In the genomic region with DNA sequence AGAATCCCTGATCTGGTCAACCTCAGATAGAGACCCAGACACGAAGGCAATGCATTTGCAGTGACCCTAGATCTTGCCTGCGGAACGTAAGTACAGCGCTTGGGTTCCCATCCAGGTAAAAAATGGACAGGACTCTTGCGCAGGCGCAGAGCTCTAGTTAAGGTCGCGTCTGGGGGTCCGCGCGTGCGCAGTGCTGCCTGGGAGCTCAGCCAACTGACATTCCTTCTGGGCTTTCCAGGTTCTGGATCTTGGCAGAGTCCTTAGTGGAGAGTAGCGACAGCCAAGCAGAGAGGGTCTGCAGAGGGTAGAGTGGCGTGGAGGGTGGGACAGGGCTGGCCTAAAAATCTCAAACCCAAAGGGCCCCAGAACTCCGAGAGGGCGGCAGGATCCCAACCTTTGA, we compare ENCODE assay signal across 9 mouse cellular contexts. TPM values are rescaled to one million over a fixed set of nuclear protein-coding genes. Genes with fewer than 3 reads are reported as not detected.
DNase-seq lines count a peak whose midpoint lies in the region; ATAC-seq lines count a peak whose summit lies in the region.
"Had no signal": no experiment of that assay in that cellular context is flagged by ENCODE, and none has a peak within 500 bp of the region (broad histone marks: within the 10 kb centered on the region; RNA-seq: fewer than 3 reads in every experiment).

No protein-coding gene starts in this region.

- ATAC-seq in intestine, embryonic 15.5 days = no peak
- ATAC-seq in intestine, embryonic 16.5 days = no peak
- peak; percentile 71 for ATAC-seq in neural tube, embryonic 14.5 days (ENCODE audit: low read depth)

- H3K9me3 ChIP-seq in intestine, embryonic 15.5 days = no peaks in the 10 kb centered on the region
- no peaks in the 10 kb centered on the region for H3K9me3 ChIP-seq in intestine, embryonic 16.5 days (ENCODE audit: control insufficient read depth, low read length)
- no peaks in the 10 kb centered on the region for H3K9me3 ChIP-seq in forebrain, embryonic 10.5 days
- no peaks in the 10 kb centered on the region for H3K9me3 ChIP-seq in neural tube, embryonic 14.5 days (ENCODE audit: control insufficient read depth, low read length)

- H3K4me2 ChIP-seq in intestine, embryonic 15.5 days (replicated peaks) = no peak overlapping the region
- H3K4me2 ChIP-seq in intestine, embryonic 16.5 days (ENCODE audit: low read depth, low read length) = no peak overlapping the region
- H3K4me2 ChIP-seq in neural tube, embryonic 14.5 days (ENCODE audit: low read depth, low read length) = peak overlapping the region; percentile 41

- no peak overlapping the region for H3K27ac ChIP-seq in intestine, embryonic 15.5 days
- H3K27ac ChIP-seq in intestine, embryonic 16.5 days (ENCODE audit: low read length) = no peak overlapping the region
- H3K27ac ChIP-seq in forebrain, embryonic 10.5 days = peak overlapping the region; percentile 60; the same call in 1 of the 2 replicates
- no peak overlapping the region; the same call in 1 of the 2 replicates for H3K27ac ChIP-seq in neural tube, embryonic 14.5 days (ENCODE audit: low read depth, low read length)

- H3K4me1 ChIP-seq in intestine, embryonic 15.5 days (replicated peaks) = no peaks in the 10 kb centered on the region
- 0 out of 2 replicates have a peak, but pooled peaks cover 3% of the 10 kb centered on the region for H3K4me1 ChIP-seq in intestine, embryonic 16.5 days (ENCODE audit: control insufficient read depth, insufficient read depth, low read length)
- H3K4me1 ChIP-seq in forebrain, embryonic 10.5 days = peaks cover 8% of the 10 kb centered on the region
- no peaks in the 10 kb centered on the region for H3K4me1 ChIP-seq in neural tube, embryonic 14.5 days (ENCODE audit: control insufficient read depth, insufficient read depth, low read length)

- H3K36me3 ChIP-seq in intestine, embryonic 15.5 days = no peaks in the 10 kb centered on the region
- no peaks in the 10 kb centered on the region for H3K36me3 ChIP-seq in intestine, embryonic 16.5 days (ENCODE audit: control insufficient read depth, insufficient read depth, low read length)
- no peaks in the 10 kb centered on the region for H3K36me3 ChIP-seq in forebrain, embryonic 10.5 days (replicated peaks)
- H3K36me3 ChIP-seq in neural tube, embryonic 14.5 days (ENCODE audit: control insufficient read depth, insufficient read depth, low read length) = no peaks in the 10 kb centered on the region

- no peak overlapping the region for H3K4me3 ChIP-seq in intestine, embryonic 15.5 days (replicated peaks)
- no peak overlapping the region for H3K4me3 ChIP-seq in intestine, embryonic 16.5 days (ENCODE audit: low read length)
- H3K4me3 ChIP-seq in forebrain, embryonic 10.5 days = peak overlapping the region; percentile 36
- H3K4me3 ChIP-seq in neural tube, embryonic 14.5 days (ENCODE audit: low read depth, low read length) = peak overlapping the region; percentile 6; the same call in 1 of the 2 replicates
- H3K4me3 ChIP-seq: erythroblast, embryonic 14.5 days had no signal

- H3K9ac ChIP-seq in intestine, embryonic 15.5 days = 0 out of 2 replicates have a peak overlapping the region, but pooled peaks have one; percentile 8
- no peak overlapping the region for H3K9ac ChIP-seq in intestine, embryonic 16.5 days (ENCODE audit: low read depth, low read length)
- no peak overlapping the region for H3K9ac ChIP-seq in neural tube, embryonic 14.5 days (replicated peaks; ENCODE audit: low read depth, low read length)

- peak; percentile 49 for DNase-seq in forebrain, embryonic 10.5 days (ENCODE audit: extremely low spot score, low spot score)
- peak; percentile 72 to 78 for DNase-seq in layer of hippocampus, postnatal 14 days (ENCODE audit: low spot score in 2 of 2)
- DNase-seq in adrenal gland, adult (ENCODE audit: inconsistent age in 2 of 2, low spot score in 1 of 2) = no peak
- DNase-seq in urinary bladder, postnatal 10 days (ENCODE audit: low spot score) = no peak
- no peak for DNase-seq in urinary bladder, adult 18-20 months (ENCODE audit: low spot score in 2 of 2)

- 17% methylated on average over 16 of the region's 16 CpGs for WGBS in intestine, embryonic 15.5 days
- WGBS in intestine, embryonic 16.5 days = 20% methylated on average over 16 of the region's 16 CpGs
- WGBS in forebrain, embryonic 10.5 days = 26% methylated on average over 16 of the region's 16 CpGs
- 23% methylated on average over 16 of the region's 16 CpGs for WGBS in neural tube, embryonic 14.5 days

- no peaks in the 10 kb centered on the region; the same call in 1 of the 2 replicates for H3K27me3 ChIP-seq in intestine, embryonic 15.5 days (replicated peaks)
- no peaks in the 10 kb centered on the region for H3K27me3 ChIP-seq in intestine, embryonic 16.5 days (replicated peaks; ENCODE audit: control insufficient read depth, insufficient read depth, low read length)
- peaks cover 35% of the 10 kb centered on the region for H3K27me3 ChIP-seq in forebrain, embryonic 10.5 days (ENCODE audit: poor library complexity, severe bottlenecking)
- no peaks in the 10 kb centered on the region for H3K27me3 ChIP-seq in neural tube, embryonic 14.5 days (ENCODE audit: control insufficient read depth, insufficient read depth, low read length)

RNA-seq across cellular contexts. Expression of a gene that starts 41.9 kb away (rescaled TPM):
- 0.19 and 0.28 TPM in 2 replicates for polyA plus RNA-seq in intestine, embryonic 15.5 days (2015; fragmentation: Nextera tagmentation; extraction: Ambion mirVana)
- 0.11 and 0.23 TPM in 2 replicates for polyA plus RNA-seq in intestine, embryonic 16.5 days (2015; fragmentation: Nextera tagmentation; extraction: Ambion mirVana)
- 0.17 and 0.43 TPM in 2 replicates for polyA plus RNA-seq in forebrain, embryonic 10.5 days (2016; fragmentation: Nextera tagmentation; extraction: Ambion mirVana)
- total RNA-seq in layer of hippocampus, postnatal 14 days (2021) = 1 to 10 TPM; 1.6 to 3.0 TPM
- 0.59 and 0.80 TPM in 2 replicates for polyA plus RNA-seq in neural tube, embryonic 14.5 days (2014; fragmentation: Nextera tagmentation; extraction: Ambion mirVana)
- polyA plus RNA-seq: erythroblast, embryonic 14.5 days had no signal

RNA-seq across cellular contexts. Expression of a gene that starts 47.0 kb away (rescaled TPM):
- 0.23 and 0.25 TPM in 2 replicates for polyA plus RNA-seq in intestine, embryonic 15.5 days (2015; fragmentation: Nextera tagmentation; extraction: Ambion mirVana)
- polyA plus RNA-seq in intestine, embryonic 16.5 days (2015; fragmentation: Nextera tagmentation; extraction: Ambion mirVana) = 0.13 and 0.16 TPM in 2 replicates
- polyA plus RNA-seq in forebrain, embryonic 10.5 days (2016; fragmentation: Nextera tagmentation; extraction: Ambion mirVana) = 0.33 and 0.57 TPM in 2 replicates
- under 1 TPM in 1 of 2 experiments, not detected in 1; 0.28 TPM for total RNA-seq in layer of hippocampus, postnatal 14 days (2021)
- 0.35 and 0.49 TPM in 2 replicates for polyA plus RNA-seq in neural tube, embryonic 14.5 days (2014; fragmentation: Nextera tagmentation; extraction: Ambion mirVana)
- polyA plus RNA-seq: erythroblast, embryonic 14.5 days had no signal

RNA-seq across cellular contexts. Expression of a gene that starts 59.4 kb away (rescaled TPM):
- polyA plus RNA-seq in intestine, embryonic 15.5 days (2015; fragmentation: Nextera tagmentation; extraction: Ambion mirVana) = 1.3 and 1.7 TPM in 2 replicates
- polyA plus RNA-seq in intestine, embryonic 16.5 days (2015; fragmentation: Nextera tagmentation; extraction: Ambion mirVana) = 1.3 and 1.5 TPM in 2 replicates
- 1.0 and 1.4 TPM in 2 replicates for polyA plus RNA-seq in forebrain, embryonic 10.5 days (2016; fragmentation: Nextera tagmentation; extraction: Ambion mirVana)
- total RNA-seq in layer of hippocampus, postnatal 14 days (2021) = 1 to 10 TPM; 1.5 to 2.7 TPM
- 2.7 and 3.0 TPM in 2 replicates for polyA plus RNA-seq in neural tube, embryonic 14.5 days (2014; fragmentation: Nextera tagmentation; extraction: Ambion mirVana)
- polyA plus RNA-seq: erythroblast, embryonic 14.5 days had no signal

Comparison
In these comparisons a context has a peak if more than half of its experiments do, and no peak if none do; other contexts are left out.
1. H3K4me3 ChIP-seq: peak in forebrain, embryonic 10.5 days (single experiment) and neural tube, embryonic 14.5 days (single experiment); none in intestine, embryonic 15.5 days (single experiment) and intestine, embryonic 16.5 days (single experiment).
2. DNase-seq: peak in forebrain, embryonic 10.5 days (single experiment) and layer of hippocampus, postnatal 14 days (2 of 2); none in adrenal gland, adult (0 of 2), urinary bladder, postnatal 10 days (single experiment) and urinary bladder, adult 18-20 months (0 of 2).